Mouse (Mus musculus) right cerebral cortex, adult 2 months (tissue): ENCODE measurements at regions not wholly inside any gene's neighbourhood (a gene's known extent, or its start where the extent isn't known, plus 50 kb on each side); places are given as distances from the start of the nearest gene placed in this dataset.

Experiments used
- DNase-seq, 2 experiments: peaks; one replicate each; pipeline ENCODE4 v3.0.0; 2021 to 2022; ENCODE audit warnings: low spot score in 2 of 2

- DNase-seq: no peak
Measured at GRCm38 (mm10) chr3:52512761-52513160, 244.6 kb downstream of the Foxo1 start.

GRCm38 (mm10) chr3:52511549-52511948, 243.4 kb downstream of the Foxo1 start:
- DNase-seq: peak; percentile 20 to 29

- DNase-seq: no peak
Measured at GRCm38 (mm10) chr3:52510831-52511230, 242.7 kb downstream of the Foxo1 start.

GRCm38 (mm10) chr3:52510088-52510765, 242.1 kb downstream of the Foxo1 start:
- DNase-seq: peak; percentile 67 to 74

GRCm38 (mm10) chr3:52503925-52504324, 235.8 kb downstream of the Foxo1 start:
- DNase-seq: peak; percentile 79 to 85

GRCm38 (mm10) chr3:52502223-52502622, 234.1 kb downstream of the Foxo1 start:
- no peak for DNase-seq

- DNase-seq: no peak
Measured at GRCm38 (mm10) chr3:52501614-52502013, 233.5 kb downstream of the Foxo1 start.

- DNase-seq: no peak
Measured at GRCm38 (mm10) chr3:52500026-52500425, 231.9 kb downstream of the Foxo1 start.

- DNase-seq: no peak
Measured at GRCm38 (mm10) chr3:52499581-52499980, 231.4 kb downstream of the Foxo1 start.

GRCm38 (mm10) chr3:52498506-52499228, 230.5 kb downstream of the Foxo1 start:
- peak; percentile 14 to 16 for DNase-seq

- no peak for DNase-seq
Measured at GRCm38 (mm10) chr3:52496965-52497364, 228.8 kb downstream of the Foxo1 start.

GRCm38 (mm10) chr3:52495401-52495800, 227.3 kb downstream of the Foxo1 start:
- DNase-seq: no peak

- DNase-seq: no peak
Measured at GRCm38 (mm10) chr3:52494924-52495323, 226.8 kb downstream of the Foxo1 start.

- no peak for DNase-seq
Measured at GRCm38 (mm10) chr3:52479186-52479585, 211.1 kb downstream of the Foxo1 start.

GRCm38 (mm10) chr3:52469900-52470299, 201.8 kb downstream of the Foxo1 start:
- DNase-seq: no peak

GRCm38 (mm10) chr3:52469397-52469796, 201.3 kb downstream of the Foxo1 start:
- no peak for DNase-seq

- no peak for DNase-seq
Measured at GRCm38 (mm10) chr3:52468326-52468725, 200.2 kb downstream of the Foxo1 start.

- DNase-seq: no peak
Measured at GRCm38 (mm10) chr3:52467876-52468275, 199.7 kb downstream of the Foxo1 start.

- no peak for DNase-seq
Measured at GRCm38 (mm10) chr3:52466984-52467565, 198.9 kb downstream of the Foxo1 start.

- no peak for DNase-seq
Measured at GRCm38 (mm10) chr3:52466571-52466970, 198.4 kb downstream of the Foxo1 start.

GRCm38 (mm10) chr3:52463911-52464310, 195.8 kb downstream of the Foxo1 start:
- DNase-seq: no peak

GRCm38 (mm10) chr3:52454955-52455354, 186.8 kb downstream of the Foxo1 start:
- no peak for DNase-seq

GRCm38 (mm10) chr3:52453041-52453440, 184.9 kb downstream of the Foxo1 start:
- DNase-seq: no peak
